Mouse (Mus musculus) hindbrain, embryonic 11.5 days (tissue): Measurements from ENCODE around the gene Arg2. TPM values are rescaled to one million over a fixed set of nuclear protein-coding genes. Genes with fewer than 3 reads are reported as not detected.

Source experiments
- ATAC-seq: fragments of 200-750 bp; cut with Nextera tagmentation; 2 replicates; pipeline ENCODE4 v1.8.0; 2017; ENCODE audit warnings: mild to moderate bottlenecking, moderate TSS enrichment, moderate library complexity; ENCODE audit not compliant: low FRiP score
- DNase-seq: peaks from one replicate; pipeline ENCODE4 v3.0.0-alpha.2; 2015; ENCODE audit warnings: low spot score
- H3K27ac ChIP-seq: fragments of 300-500 bp; sonication (generic); 2 replicates; pipeline ENCODE4 v1.5.1; 2014; ENCODE audit warnings: mild to moderate bottlenecking, low read depth, low read length
- H3K27me3 ChIP-seq: fragments of 300-500 bp; sonication (generic); 2 replicates; pipeline ENCODE4 v1.6.1; 2014; ENCODE audit warnings: mild to moderate bottlenecking, low read length, moderate library complexity, mixed read lengths; ENCODE audit not compliant: control insufficient read depth, insufficient read depth
- H3K36me3 ChIP-seq: fragments of 300-500 bp; sonication (generic); 2 replicates; pipeline ENCODE4 v1.6.1; 2014; ENCODE audit warnings: mild to moderate bottlenecking, low read length, moderate library complexity, mixed read lengths; ENCODE audit not compliant: control insufficient read depth, insufficient read depth
- H3K4me1 ChIP-seq: fragments of 300-500 bp; sonication (generic); replicated peaks from 2 replicates; pipeline ENCODE4 v1.6.1; 2014; ENCODE audit warnings: low read length, mixed read lengths; ENCODE audit not compliant: control insufficient read depth, insufficient read depth
- H3K4me2 ChIP-seq: fragments of 300-500 bp; sonication (generic); replicated peaks from 2 replicates; pipeline ENCODE4 v1.6.1; 2014; ENCODE audit warnings: mild to moderate bottlenecking, low read depth, low read length
- H3K4me3 ChIP-seq: fragments of 300-500 bp; sonication (generic); 2 replicates; pipeline ENCODE4 v1.5.1; 2014; ENCODE audit warnings: low read depth, low read length
- H3K9ac ChIP-seq: fragments of 300-500 bp; sonication (generic); 2 replicates; pipeline ENCODE4 v1.6.1; 2014; ENCODE audit warnings: low read depth, low read length
- H3K9me3 ChIP-seq: fragments of 300-500 bp; sonication (generic); 2 replicates; pipeline ENCODE4 v1.6.1; 2016; ENCODE audit warnings: low read length; ENCODE audit not compliant: control insufficient read depth
- WGBS: fragments of 180-500 bp; shearing (Covaris S2); extraction: QIAGEN DNeasy Blood & Tissue Kit; methylation state at CpG from one replicate; pipeline ENCODE4 v1.1.7; 2014; 5-methylcytosine and 5-hydroxymethylcytosine counted together
- polyA plus RNA-seq: library from polyadenylated mRNA; unstranded; fragments of >200 nt; fragmentation: Nextera tagmentation; extraction: Ambion mirVana; gene quantifications from 2 replicates; pipeline ENCODE4 v1.2.1, GENCODE M21; 2014

Gene Arg2
- polyA plus RNA-seq, result 7.9 and 8.3 TPM in 2 replicates

DNA sequence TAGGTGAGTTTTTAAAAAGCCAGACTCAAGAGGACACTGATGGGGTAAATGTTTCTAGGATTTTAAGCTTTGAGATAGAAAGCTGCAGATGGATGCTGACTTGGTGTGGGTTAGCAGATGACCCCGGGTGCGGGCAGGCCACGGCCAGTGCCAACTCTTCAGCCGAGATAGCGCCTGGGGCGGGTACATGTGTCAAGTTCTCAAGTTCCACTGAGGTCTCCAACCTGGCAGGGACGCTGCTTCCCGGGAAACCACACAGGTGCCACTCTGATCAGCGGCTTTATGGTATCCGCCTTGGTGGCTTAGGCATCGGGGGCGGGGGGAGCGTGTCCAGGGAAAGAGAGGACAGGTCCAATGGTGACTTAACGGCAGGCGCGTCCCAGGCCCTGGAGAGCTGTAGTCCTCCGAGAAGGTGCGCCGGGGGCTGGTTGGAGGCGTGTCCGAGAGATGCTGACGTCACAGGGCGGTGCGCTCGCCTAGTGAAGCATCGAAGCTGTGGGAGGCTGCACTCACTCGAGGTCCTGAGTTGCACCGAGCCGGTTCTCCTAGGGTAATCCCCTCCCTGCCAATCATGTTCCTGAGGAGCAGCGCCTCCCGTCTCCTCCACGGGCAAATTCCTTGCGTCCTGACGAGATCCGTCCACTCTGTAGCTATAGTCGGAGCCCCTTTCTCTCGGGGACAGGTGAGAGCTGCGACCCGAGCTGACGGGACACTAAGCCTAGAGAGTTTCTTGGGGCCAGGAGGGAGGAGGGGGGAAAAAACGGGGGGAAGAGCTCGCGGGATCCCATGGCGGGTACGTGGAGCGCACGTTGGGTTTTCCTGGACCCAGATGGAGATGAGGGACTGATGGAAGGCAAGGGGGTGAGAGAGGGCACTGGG is at the start of gene Arg2:
Gene Arg2, plus strand, starts transcription at position 479 of the 879 bp plus-strand sequence.
- Histone ChIP-seq H3K9ac (peak within 1 kb of the TSS; percentile 45; the same call in 1 of the 2 replicates), H3K4me1 (peaks cover 2% of the 10 kb centered on the region; the same call in 1 of the 2 replicates), H3K4me3 (peak within 1 kb of the TSS; percentile 36), H3K9me3 (no peaks in the 10 kb centered on the region), H3K27ac (no peak within 1 kb of the TSS), H3K27me3 (peaks cover 25% of the 10 kb centered on the region), H3K4me2 (peak within 1 kb of the TSS; percentile 69), H3K36me3 (no peaks in the 10 kb centered on the region)
- DNase-seq (peak; percentile 82), ATAC-seq (peak; percentile 94)
- WGBS, result under 1% methylated on average over 47 of the region's 47 CpGs

DNA sequence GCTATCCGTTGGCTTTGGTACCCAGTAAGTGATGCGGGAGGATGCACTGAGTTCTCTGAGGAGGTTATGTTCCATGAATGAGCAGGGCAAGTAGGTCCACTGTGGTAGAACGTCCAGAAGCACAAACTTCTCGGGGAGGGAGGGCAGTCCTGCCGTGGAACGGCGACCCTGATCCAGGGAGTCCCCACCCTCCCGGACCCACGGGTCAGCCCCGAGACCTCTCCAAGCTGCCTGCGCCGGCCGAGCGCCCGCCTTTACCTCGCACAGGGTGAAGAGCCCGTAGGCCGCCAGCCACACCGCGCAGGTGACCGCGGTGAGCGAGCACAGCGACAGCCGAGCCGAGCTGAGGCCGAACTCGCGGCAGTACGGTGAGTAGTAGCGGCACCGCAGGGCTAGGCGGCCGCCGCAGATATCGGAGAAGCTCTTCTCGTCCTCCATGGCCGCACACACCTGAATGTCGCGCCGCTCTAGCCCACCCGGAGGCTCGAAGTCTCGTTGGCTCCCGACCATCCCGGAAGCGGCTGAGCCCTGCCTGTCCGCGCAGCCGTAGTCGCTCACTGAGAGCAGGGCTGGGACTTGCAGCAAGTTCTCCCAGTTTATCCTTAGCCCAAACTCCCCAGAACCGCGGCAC is 41.3 kb upstream of the Arg2 start, which contains the start of gene Pigh:
Gene Pigh, minus strand, starts transcription at position 470 of the 631 bp plus-strand sequence.
- 0% methylated on average over 38 of the region's 53 CpGs for WGBS
- no peaks in the 10 kb centered on the region for H3K9me3 ChIP-seq
- peak within 1 kb of the TSS; percentile 95 for H3K9ac ChIP-seq
- H3K4me3 ChIP-seq, result peak within 1 kb of the TSS; percentile 95
- H3K4me1 ChIP-seq, result no peaks in the 10 kb centered on the region; the same call in 1 of the 2 replicates
- peak within 1 kb of the TSS; percentile 76 for H3K4me2 ChIP-seq
- DNase-seq (peak; percentile 90), ATAC-seq (peak; percentile 96)
- H3K27ac ChIP-seq, result no peak within 1 kb of the TSS; the same call in 1 of the 2 replicates
- no peaks in the 10 kb centered on the region for H3K27me3 ChIP-seq
- H3K36me3 ChIP-seq, result no peaks in the 10 kb centered on the region

DNA sequence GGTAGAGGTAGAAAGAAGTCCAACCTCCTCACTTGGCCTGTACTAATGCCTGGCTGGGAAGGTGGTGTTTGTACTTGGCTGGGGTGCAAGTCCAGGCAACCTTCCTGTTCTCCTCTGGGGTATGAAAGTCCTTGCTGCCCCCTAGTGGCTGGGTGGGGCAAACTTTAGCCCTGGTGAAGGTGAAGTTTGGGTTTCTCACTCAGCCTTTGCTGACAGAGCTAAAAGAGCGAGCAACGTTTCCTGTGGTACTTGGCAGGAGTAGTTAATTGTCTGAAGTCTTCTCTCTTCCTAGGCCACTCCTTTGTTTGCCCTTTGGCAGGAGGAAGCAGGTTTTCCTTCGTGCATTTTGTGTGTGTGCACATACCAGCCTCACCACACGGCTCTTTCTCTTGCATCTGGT is 38.0 kb upstream of the Arg2 start:
- WGBS, result 66% methylated on average over 4 of the region's 4 CpGs
- Histone ChIP-seq H3K9me3 (no peaks in the 10 kb centered on the region), H3K9ac (no peak overlapping the region), H3K4me1 (no peaks in the 10 kb centered on the region; the same call in 1 of the 2 replicates), H3K36me3 (no peaks in the 10 kb centered on the region), H3K27me3 (no peaks in the 10 kb centered on the region), H3K4me2 (no peak overlapping the region), H3K4me3 (no peak overlapping the region), H3K27ac (no peak overlapping the region)
- DNase-seq (peak; percentile 23), ATAC-seq (no peak)

DNA sequence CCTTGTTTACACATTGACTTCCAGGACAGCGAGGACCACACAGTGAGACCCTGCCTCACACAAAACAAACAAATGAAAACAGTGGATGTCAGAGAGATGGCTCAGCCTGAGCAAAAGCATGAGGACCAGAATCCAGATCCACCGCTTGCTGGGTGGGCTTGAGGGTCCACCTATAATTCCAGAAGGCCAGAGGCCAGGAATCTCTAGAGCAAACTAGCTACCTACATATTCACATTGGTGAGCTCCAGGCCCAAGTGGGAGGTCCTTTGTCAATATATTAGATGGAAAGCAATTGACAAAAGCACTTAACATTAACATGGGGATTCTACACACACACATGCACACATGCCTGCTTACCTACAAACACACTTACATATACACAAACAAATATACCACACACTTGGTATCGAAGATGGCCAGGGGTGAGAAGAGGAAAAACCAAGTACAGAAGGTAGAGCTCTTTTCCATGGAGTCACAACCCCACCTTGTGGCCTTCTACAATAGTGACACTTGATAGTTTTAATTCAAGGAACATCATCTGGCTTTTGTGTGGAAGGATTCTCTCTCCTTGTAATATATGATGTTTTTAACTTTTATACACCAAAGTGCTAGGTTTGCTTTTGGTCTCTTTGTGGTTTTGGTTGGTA is 33.3 kb upstream of the Arg2 start:
- no peak for ATAC-seq
- H3K4me3 ChIP-seq, result no peak overlapping the region
- WGBS, result 54% methylated on average over 3 of the region's 3 CpGs
- H3K4me1 ChIP-seq, result no peaks in the 10 kb centered on the region
- no peak overlapping the region for H3K9ac ChIP-seq
- H3K27ac ChIP-seq, result no peak overlapping the region
- no peaks in the 10 kb centered on the region for H3K27me3 ChIP-seq
- H3K4me2 ChIP-seq, result no peak overlapping the region
- H3K36me3 ChIP-seq, result no peaks in the 10 kb centered on the region
- H3K9me3 ChIP-seq, result no peaks in the 10 kb centered on the region
- peak; percentile 63 for DNase-seq

DNA sequence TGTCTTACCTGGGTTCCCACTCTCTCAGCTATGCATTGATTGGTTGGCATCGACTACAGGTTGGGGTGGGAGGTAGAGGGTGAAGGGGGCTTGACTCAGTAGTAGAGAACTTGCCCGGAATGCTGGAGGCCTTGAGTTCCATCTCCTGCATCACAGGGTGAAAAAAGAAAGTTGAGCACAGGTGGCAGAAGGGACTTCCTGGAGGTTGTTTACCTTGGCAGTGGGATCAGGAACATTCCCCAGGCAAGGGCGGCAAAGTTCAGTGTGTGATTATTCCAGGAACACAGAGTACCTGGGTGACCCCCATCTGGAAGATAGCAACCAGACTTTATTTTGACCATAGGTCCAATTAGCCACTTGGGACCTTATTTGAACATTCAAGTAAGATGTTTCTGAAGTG is 26.8 kb upstream of the Arg2 start:
- 86% methylated on average over 3 of the region's 3 CpGs for WGBS

DNA sequence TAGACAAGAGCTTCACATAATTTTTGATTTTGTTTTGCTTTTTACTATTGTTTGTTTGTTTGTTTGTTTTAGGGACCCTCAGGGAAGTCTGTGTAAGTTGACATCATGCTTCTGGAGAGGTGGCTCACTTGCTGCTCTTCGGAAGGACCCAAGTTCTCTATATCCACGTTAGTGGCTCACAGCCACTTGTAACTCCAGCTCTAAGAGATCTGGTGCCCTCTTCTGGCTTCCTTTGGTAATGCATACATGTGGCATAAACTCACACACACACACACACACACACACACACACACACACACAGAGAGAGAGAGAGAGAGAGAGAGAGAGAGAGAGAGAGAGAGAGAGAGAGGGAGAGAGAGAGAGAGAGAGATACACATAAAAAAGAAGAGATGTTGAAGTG is 26.0 kb upstream of the Arg2 start:
- no peak overlapping the region for H3K27ac ChIP-seq
- no peak overlapping the region for H3K4me3 ChIP-seq
- H3K36me3 ChIP-seq, result no peaks in the 10 kb centered on the region
- no peaks in the 10 kb centered on the region for H3K4me1 ChIP-seq
- no peak overlapping the region for H3K4me2 ChIP-seq
- H3K9ac ChIP-seq, result no peak overlapping the region
- 73% methylated on average over 2 of the region's 2 CpGs for WGBS
- DNase-seq (no peak), ATAC-seq (no peak)
- H3K27me3 ChIP-seq, result no peaks in the 10 kb centered on the region
- no peaks in the 10 kb centered on the region for H3K9me3 ChIP-seq

More for the DNA sequence above, 26.8 kb upstream of the Arg2 start:
- no peaks in the 10 kb centered on the region for H3K27me3 ChIP-seq
- H3K9me3 ChIP-seq, result no peaks in the 10 kb centered on the region
- no peak for ATAC-seq
- no peak overlapping the region for H3K27ac ChIP-seq
- H3K4me2 ChIP-seq, result no peak overlapping the region
- H3K4me1 ChIP-seq, result no peaks in the 10 kb centered on the region
- no peak for DNase-seq
- H3K9ac ChIP-seq, result no peak overlapping the region
- H3K36me3 ChIP-seq, result no peaks in the 10 kb centered on the region
- H3K4me3 ChIP-seq, result no peak overlapping the region

DNA sequence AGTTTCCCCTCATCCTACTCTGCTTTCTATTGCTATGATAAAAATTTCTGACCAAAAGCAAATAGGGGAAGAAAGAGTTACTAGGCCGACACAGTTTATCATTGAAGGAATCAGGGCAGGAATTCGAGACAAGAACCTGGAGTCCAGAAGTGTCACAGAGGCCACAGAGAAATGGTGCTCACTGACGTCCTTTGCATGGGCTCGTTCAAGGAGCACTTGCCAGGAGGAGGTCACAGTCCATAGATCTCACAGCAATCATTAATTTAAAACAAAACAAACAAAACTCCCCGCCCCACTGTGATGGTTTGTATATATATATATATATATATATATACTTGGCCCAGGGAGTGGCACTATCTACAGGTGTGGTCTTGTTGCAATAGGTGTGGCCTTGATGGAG is 25.3 kb upstream of the Arg2 start:
- Histone ChIP-seq H3K27ac (no peak overlapping the region), H3K27me3 (no peaks in the 10 kb centered on the region), H3K4me2 (no peak overlapping the region), H3K36me3 (no peaks in the 10 kb centered on the region), H3K4me3 (no peak overlapping the region), H3K9me3 (no peaks in the 10 kb centered on the region), H3K9ac (no peak overlapping the region), H3K4me1 (no peaks in the 10 kb centered on the region)
- ATAC-seq, result no peak
- 87% methylated on average over 5 of the region's 5 CpGs for WGBS
- no peak for DNase-seq

DNA sequence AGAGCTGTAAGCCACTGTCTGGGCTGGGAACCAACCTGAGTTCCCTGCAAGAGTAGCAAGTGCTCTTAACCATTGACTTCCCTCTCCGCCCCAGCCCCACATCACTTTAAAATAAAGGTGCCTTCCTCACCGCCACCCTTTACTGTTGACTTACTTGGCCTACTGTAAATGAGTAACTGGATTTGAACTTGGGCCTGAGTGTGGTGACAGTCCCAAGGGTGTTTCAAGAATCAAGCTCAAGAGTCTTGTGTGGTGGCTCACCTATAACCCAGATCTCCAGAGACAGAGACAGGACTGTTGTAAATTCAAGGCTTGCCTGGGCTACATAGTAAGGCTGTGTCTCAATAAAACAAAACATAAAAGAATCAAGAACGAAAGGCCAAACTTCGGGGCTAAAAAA is 11.6 kb upstream of the Arg2 start:
- no peak for DNase-seq
- H3K9ac ChIP-seq, result no peak overlapping the region
- 85% methylated on average over 4 of the region's 4 CpGs for WGBS
- H3K4me1 ChIP-seq, result no peaks in the 10 kb centered on the region
- no peaks in the 10 kb centered on the region for H3K36me3 ChIP-seq
- no peak overlapping the region for H3K27ac ChIP-seq
- H3K4me3 ChIP-seq, result no peak overlapping the region
- H3K27me3 ChIP-seq, result no peaks in the 10 kb centered on the region
- no peaks in the 10 kb centered on the region for H3K9me3 ChIP-seq
- no peak overlapping the region for H3K4me2 ChIP-seq
- no peak for ATAC-seq
